Mouse (Mus musculus): ENCODE data around the gene Me3. TPM values are rescaled to one million over a fixed set of nuclear protein-coding genes. Genes with fewer than 3 reads are reported as not detected.

The Me3 gene
- 100 to 1,000 TPM; 106 TPM for total RNA-seq (2021)
- long read RNA-seq, experiment 1, full-length matches to known transcripts, result 67 of 130 reads
- long read RNA-seq, experiment 1, partial matches to known transcripts, result 24 of 130 reads
- long read RNA-seq, experiment 1, other reads (novel, unspliced or antisense), result 39 of 130 reads
- long read RNA-seq, experiment 2, full-length matches to known transcripts, result 133 of 196 reads
- long read RNA-seq, experiment 2, partial matches to known transcripts, result 15 of 196 reads
- long read RNA-seq, experiment 2, other reads (novel, unspliced or antisense), result 48 of 196 reads

DNA sequence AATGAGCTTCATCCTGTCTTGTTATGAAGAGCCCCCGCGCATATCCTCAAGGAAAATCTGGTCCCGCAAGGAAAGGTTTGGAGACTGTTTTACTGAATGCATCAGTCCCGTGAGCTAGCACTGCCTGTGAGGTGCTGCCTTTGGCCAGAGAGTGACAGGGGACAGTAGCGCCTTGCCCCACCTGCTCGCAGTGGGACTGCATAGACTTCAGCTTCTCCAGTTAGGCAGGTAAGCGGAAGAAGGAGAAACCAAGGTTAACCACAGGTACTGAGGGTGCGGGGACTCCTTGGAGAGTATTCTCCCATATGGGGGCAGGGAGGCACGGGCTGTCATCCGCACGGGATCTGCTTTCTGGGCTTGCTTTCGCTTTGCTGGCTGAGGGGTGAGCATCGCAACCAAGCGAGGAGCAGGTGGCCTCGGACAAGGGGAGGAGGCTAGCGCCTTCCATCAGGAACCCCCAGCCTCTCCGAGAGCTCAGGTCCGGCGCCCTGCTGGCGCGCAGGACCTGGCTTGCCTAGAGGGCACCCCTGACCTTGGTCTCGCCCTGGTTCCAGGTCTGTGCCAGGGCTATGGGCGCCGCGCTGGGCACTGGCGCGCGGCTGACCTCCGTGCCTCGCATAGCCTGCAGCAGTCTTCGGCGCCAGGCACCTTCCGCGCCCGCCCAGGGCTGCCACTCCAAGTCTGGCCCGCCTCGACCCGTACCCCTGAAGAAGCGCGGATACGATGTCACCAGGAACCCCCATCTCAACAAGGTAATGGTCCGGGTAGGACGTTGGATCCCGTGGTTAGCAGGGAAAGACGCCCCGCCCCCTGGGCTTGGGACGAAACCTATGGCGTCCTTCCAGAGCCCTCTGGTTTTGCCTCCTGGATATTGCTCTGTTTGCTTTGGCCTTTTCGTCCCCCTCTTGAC lies at the start of gene Me3:
Gene Me3 (plus strand): TSS at position 51 of the 910 bp plus-strand sequence.
- peak; percentile 69 for DNase-seq

DNA sequence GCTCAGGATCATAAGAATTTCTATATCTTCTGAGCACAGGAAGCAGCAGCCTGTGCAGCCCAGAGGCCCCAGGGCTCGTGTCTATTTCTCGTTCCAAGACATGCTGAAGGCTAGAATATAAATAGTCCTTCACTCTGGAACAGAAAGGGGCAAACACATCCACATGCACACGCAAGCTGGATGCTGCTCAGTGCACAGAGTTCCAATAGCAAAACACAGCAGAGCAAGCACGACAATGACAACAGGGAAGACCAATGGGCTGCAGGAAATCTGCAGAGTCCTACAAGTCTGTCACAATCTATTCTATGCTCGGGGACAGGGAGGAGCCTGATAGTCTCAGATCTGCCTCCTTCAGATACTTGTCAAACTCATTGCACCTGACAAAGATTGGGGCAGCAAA lies 42.2 kb upstream of the Me3 start:
- peak; percentile 5 for DNase-seq

DNA sequence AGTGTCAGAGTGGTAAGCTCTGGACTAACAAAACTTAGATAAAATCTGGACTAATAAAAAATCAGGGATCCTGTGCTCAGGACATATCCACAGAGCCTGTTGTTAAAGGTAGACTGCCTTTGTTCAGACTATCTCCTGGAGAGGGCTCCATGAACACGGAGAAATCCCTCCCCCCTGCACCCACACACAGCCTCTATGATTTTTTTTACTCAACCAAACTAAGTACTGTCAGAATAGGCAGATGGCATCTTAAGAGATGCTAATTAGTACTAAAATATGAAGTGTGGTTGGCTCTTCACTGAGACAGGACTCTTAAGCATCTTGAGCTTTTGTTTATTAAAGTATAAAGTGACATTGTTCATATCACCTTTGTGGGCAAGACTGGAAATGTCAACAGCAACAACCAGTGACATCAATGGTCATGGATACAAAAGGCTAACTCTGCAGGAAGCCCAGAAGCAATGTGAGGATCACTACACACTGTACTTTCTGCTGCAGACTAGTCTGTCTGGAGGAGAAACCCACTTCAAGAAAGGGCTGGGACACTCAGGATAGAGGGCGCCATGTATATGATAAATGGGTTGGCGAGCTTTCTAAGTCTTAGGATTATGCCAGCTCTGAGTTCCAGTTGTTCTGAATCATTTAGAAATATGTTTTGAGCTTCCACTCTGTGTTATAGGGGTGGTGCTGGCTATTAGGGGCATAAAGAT lies 41.5 kb upstream of the Me3 start:
- DNase-seq, result no peak

DNA sequence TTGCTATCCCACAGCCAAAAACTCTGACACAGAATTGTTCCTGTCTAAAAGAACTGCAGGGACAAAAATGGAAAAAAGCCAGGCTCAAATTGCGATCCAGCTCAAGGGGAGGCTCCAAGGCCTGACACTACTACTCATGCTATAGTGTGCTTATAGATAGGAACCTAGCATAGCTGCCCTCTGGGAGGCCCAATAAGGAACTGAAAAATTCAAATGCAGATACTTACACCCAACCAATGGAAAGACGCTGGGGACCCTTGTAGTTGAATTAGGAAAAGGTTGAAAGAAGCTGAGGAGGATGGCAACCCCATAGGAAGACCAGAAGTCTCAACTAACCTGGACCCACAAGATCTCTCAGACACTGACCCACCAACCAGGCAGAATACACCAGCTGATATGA lies 36.4 kb upstream of the Me3 start:
- no peak for DNase-seq

DNA sequence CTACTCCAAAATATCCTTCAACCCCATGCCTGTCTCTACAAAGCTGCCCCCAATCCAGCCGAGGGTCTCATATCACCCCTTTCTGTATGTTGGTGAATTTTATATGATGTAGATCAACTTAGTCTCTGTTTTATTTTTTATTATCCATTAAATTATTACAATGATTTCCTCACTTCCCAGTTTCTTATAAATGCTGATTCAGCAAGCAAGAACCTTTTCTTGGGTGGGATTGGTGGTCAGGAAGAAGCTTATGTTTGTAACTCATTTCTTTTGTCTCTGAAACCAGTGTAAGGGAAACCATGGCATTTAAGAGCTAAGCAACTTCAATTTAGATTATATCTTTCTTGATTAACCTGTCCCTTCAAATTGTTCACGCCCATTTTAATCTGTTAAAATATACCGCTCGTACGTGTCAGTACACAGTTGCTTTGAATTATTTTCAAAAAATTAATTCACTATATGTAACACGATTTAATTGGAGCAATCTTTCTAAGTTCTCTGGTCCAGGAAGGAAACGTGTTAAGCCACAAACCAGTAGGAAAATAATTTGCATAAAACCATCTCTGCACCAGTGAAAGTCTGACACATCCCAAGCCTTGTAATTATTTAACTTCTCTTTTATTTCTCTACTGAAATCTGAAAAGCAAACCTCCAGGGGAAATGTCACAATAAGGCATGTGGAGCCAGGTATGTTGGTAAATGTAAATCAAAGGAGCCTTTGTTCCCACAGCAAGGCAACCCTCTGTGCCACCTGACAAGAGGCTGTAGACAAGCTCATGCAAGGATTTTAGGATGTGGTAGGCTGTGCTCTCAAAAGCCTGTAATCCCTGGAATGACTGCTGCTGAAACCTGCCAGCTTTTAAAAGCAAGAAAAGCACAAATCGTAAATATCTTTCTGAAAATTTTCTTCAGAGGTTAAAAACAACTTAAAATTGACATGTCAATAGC lies 26.3 kb upstream of the Me3 start:
- DNase-seq, result no peak

DNA sequence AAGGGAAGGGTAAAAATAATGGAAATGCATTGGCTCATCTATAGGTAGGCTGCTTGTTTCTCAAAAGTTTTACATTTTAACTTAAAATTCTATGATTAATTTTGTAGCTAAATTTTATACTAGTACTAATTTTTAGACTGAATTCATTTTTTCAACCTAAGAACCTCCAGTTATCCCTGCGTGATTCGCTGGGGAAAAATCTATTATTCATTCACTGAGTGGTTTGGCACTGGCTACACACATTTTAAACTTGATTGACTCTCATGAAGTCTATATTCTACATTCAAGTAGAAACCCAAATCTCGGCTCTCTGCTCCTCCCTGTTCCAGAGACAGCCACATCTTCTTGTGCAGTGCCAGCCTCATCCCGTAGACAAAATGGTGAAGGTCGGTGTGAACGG lies 24.9 kb upstream of the Me3 start:
- DNase-seq, result no peak

DNA sequence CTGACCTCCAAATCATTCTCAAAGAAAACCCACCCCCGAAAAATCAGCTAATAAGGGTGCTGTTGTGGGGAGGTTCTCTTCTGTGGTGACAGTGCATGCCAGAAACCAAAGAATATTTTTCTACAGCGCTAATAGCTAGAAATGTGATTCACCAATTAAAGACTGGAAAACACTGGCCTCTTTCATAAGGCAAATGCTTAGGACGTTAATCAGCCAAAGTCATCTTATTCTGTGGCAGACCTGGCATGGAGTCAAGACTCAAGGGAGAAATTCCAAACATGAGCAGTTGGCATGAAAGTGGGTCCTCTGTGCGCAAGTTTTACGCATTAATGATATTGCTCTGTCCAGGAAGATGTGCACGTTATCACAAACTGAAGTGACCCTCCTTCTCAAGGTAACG lies 21.0 kb upstream of the Me3 start:
- no peak for DNase-seq

DNA sequence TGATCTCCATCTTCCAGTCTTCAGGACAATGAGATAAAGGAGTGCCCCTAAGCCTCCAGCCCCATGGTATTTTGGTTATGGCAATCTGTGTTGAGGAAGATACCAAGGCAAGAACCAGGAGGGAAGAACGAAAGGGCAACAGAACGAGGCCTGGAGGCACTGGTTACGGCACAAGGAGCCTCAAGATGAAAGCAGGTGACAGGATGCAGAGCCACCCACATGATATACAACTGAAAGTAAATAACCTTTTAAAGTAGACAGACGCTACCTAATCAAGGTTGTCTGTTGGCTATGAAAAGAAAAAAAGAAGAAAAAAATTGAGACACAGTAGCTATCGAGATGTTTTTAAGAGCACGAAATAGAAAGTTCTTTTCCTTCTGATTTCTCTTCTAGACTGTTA lies 16.0 kb upstream of the Me3 start:
- no peak for DNase-seq

DNA sequence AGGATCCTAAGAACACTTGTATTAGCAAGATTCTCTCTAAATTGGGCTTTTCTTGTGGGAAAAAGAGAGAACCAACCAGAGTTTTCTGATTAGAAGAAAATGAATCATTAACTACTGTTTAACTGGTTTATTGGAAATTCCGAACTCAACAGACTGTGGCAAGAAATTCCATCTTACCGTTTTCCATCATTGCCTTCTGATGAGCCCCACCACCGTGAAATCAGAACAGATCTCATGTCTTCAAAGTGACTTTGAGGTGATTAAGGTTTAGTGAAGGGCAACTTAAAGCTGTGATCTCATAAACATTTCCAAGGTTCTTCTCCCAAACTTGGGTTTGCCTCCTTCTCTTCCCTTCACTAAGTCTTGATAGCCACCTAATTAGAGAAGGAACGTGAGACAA lies 8.9 kb upstream of the Me3 start:
- no peak for DNase-seq

DNA sequence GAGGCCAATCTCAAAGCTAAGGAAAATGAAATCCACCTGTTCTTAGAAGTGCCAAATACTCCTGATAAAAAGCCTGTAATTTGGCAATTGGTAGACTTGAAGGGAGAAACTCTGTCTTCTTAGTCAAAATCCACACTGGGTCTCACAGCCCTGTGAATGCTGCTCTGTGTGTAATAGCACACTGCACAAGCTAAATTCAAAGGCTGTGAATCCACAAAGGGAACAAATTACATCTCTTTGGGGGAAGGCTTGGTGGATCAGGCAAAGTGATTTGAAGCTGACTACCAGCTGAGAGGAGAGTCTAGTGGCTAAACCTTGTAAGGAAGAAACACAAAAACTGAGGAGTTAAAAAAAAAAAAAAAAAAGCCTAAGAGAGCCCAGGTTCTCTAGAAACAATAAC lies 4.8 kb upstream of the Me3 start:
- DNase-seq, result no peak

DNA sequence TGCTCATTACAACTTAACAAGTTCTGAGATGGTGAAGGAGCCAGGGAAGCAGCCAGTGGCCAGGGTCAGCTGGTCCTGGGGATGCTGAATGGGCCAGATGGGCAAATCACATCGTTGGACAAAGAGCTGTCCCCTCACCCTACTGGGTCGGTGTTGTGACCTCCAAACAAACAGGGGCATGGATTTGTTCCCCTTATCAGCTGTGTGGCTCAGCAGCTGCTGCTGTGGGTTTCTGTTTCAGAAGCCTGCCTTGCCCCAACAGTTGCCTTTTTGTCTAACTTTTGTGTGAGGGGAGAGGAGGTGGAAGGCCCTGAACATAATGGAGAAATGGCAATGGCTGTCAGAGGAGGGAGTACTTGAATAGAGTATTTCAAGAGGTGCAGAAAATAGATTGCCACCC lies 4.2 kb upstream of the Me3 start:
- no peak for DNase-seq

DNA sequence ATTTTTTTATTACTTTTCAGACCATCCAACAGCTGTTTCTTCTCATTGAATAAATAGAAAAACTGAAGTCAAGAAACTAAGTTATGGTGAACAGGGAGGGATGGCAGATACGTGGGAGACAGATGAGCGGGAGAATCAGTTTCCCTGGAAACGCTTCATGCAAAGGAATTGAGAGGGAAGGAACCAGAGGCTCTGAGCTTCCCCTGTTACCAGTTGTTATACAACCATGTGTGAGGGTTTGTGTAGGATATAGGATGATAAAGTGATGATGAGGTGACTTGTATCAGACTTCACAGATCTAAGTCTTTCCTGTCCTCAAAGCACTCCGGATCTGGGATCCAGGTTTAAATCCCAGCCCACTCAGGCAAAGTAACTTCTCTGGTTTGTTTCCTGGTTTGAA lies 3.2 kb upstream of the Me3 start:
- DNase-seq, result no peak

DNA sequence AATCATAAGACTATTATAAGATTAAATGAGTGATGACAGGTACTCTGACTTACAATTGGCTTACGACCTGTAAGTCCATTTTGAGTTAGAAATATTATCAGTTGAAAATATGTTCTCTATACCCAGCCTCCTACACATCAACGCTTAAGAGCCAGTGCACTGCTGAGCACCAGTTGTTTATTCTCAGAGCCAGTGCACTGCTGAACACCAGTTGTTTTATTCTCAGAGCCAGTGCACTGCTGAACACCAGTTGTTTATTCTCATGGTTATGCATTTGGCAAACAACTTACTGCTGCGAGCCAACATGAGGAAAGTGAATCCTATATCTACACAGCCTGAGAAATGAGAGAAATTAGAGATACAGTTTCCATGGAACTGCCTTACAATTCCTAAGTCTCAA lies 2.3 kb upstream of the Me3 start:
- DNase-seq, result no peak

DNA sequence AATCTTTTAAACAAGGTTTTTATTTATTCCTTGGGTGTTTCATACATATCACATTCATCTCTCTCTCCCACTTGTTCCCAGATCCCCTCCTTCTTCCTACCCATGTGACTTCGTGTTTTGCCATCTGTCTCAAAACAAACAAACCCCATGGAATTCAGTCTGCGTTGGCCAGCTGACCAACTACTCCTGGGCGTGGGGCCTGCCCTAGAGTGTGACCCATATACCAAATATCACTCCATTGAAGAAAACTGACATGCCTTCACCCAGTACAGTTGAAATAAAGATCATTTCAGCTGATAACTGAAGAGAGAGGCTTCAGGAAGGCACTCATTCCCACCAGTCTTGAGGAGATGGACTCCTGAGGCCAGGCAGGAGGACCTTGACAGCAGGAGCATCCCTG lies 1.4 kb upstream of the Me3 start:
- no peak for DNase-seq

DNA sequence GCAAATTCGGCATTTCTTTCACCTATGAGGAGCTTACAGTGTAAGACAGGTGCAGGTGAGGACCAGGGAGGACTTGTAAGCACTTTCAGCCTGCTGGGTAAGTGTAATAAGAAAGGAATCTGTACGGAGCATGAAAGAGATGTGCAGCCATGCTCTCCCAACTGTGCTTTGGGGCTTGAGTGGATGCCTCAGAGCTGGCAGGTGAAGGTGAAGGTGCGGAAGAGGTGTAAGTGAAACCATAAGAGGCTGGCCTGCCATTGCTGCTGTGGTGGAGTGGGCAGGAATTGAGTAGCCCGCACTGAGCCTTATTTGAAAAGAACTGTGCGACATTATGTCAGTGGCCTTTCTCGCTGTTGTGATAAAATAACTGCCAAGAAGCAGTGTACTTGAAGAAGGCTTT lies 8.3 kb downstream of the Me3 start:
- DNase-seq, result no peak

DNA sequence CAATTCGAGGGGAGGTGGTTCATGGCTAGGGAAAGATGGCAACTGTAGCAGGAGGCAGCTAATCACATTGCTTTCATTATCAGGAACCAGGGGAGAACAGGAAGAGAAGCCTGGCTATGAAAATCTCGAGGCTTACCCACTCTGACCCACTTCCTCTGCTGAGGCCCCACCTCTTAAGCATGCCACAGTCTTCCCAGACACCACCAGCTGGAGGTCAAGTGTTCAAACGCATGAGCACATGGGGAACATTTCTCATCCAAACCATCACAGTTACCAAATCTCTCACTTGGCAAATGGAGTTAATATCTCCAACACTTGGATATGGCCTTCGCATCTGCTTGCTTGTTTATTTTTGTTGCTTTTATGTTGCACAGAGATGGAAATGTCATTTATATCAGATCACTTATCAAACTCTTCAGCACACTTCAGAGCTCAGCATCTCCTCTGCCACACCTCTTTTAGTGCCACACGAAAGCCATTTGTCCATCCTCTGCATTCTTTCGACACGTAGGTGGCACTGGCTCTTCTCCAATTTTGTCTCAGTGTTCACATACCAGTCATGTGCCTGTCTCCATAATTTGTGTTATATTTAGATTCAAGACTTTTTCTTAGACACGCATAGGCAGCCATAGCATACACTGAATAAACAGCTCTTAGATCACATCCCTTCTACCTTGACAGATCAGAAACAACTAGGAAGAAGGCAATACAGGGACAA lies 8.9 kb downstream of the Me3 start:
- no peak for DNase-seq

DNA sequence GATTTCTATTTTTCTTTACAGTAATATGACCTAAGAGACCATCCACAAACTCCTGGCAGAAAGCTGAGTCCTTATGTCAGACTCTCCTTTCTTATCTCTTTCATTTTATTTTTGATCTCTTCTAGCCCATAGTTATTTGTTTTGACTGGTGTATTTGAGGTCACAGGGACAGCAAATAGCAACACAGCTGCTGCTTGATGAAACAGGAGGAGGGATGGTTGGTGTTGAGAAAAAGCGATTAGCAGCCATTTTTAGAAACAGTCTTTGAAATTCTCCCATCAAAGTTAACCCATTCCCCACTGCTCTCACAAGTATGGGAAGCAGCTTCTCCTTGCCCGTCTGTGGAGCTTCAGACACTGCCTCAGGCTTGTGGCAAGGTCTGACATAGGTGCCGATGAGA lies 12.8 kb downstream of the Me3 start:
- DNase-seq, result no peak

DNA sequence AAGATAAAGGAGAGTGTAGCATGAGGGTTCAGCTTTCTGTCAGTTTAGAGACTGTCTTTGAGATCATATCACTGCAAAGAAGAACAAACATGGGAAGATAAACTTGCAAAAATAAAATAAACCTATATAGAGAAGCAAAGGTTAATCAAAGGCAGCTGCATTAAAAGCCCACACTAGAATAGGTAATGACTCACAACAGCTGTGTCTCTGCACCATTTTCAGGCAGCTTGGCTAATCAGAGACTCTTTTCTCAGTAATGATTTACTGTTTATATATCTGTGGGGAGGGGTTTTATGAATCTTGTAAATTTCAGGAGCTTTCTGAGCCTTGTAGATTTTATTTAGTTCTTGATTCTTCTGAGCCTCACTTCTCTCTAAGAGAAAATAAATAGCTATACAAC lies 15.7 kb downstream of the Me3 start:
- no peak for DNase-seq

DNA sequence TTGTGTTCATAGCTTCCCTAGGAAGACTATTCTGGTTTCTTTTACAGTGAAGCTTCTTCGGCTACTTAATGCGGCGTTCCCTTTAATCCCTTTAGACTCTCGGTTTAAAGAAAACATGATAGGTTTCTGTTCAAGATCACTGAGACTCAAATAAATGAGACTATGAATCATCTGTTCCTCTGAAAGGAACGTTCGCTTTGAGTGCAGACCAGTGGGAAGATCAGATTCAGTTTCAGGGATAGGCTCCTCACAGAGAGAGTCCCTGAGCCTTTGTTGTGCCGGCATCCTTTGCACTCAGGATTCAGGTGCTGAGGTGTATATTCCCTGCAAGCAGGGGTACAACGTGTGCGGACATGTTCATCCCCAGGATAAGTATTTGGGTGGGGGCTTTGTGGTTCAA lies 25.0 kb downstream of the Me3 start:
- DNase-seq, result no peak

DNA sequence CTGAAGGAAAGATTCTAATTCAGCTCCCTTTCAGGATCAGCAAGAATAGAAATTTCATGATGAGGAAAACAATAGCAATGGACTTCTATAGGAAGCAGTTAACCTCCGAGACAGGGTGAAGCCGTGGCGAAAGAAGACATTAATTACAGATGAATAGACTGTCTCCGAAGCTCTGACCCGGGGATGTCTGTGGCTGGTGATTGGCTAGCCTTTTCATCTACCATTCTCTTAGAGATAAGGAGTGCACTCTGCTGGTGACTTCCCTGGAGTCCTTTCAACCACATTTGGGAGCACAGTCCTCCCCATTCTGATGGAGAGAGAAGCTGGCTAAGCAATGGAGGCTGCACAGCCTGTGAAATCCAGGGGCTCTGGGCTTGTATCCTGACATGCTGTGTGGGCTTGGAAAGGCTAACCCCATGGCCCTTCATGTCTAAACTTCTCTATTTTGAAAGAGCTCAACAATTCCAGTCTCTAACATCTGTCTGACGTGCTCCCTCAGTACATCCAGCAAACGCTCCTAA lies 25.6 kb downstream of the Me3 start:
- DNase-seq, result no peak

DNA sequence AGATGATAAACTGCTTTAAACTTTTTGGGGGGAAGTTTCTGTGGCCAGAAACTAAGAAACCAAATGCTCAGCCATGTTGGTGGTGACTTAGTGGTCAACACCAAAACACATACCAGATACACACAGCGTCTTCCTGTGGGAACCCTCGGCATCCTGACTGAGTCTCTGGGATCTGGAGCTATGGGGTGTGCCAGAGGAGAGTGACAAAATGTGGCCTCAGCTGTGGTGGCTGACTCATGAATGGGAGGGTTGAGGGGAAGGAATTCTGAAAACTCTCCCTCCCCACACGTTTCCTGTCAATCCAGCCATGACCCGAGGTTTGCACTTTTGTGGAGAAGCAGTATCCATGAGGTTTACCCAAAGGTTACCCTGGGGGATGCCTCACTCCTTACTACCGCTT lies 32.0 kb downstream of the Me3 start:
- no peak for DNase-seq

Measured in gastrocnemius, postnatal 25 days (tissue).